Mouse (Mus musculus) heart, embryonic 14.5 days (tissue): ENCODE data around the gene Ccer2. TPM values are rescaled to one million over a fixed set of nuclear protein-coding genes. Genes with fewer than 3 reads are reported as not detected.
A peak's percentile ranks its signal among the peaks of the same experiment; 100 is the strongest.

Experiments
- ATAC-seq: fragments of 200-750 bp; cut with Nextera tagmentation; 2 replicates; pipeline ENCODE4 v1.8.0; 2017; ENCODE audit warnings: low read depth, moderate TSS enrichment; ENCODE audit not compliant: insufficient number of reproducible peaks, insufficient read depth, low FRiP score
- H3K27ac ChIP-seq, 2 experiments: fragments of 200-500 bp in 1 of 2; fragments of 300-500 bp in 1 of 2; sonication (generic) in 1 of 2; replicated peaks in 1 of 2; 2 replicates each; pipeline ENCODE4 v1.5.1; 2012 to 2014; ENCODE audit warnings: low read depth in 2 of 2, low read length in 2 of 2, control low read depth in 1 of 2, mild to moderate bottlenecking in 1 of 2, mixed read lengths in 1 of 2; ENCODE audit not compliant: control insufficient read depth in 1 of 2, insufficient read depth in 1 of 2
- H3K27me3 ChIP-seq: fragments of 300-500 bp; sonication (generic); 2 replicates; pipeline ENCODE4 v1.6.1; 2014; ENCODE audit warnings: mild to moderate bottlenecking, low read length, control low read depth; ENCODE audit not compliant: control insufficient read depth, insufficient read depth
- H3K36me3 ChIP-seq: fragments of 300-500 bp; sonication (generic); 2 replicates; pipeline ENCODE4 v1.6.1; 2014; ENCODE audit warnings: mild to moderate bottlenecking, control low read depth, low read length, mixed read lengths; ENCODE audit not compliant: control insufficient read depth, insufficient read depth
- H3K4me1 ChIP-seq, 2 experiments: fragments of 200-500 bp in 1 of 2; fragments of 300-500 bp in 1 of 2; sonication (generic) in 1 of 2; 2 replicates each; pipeline ENCODE4 v1.6.1; 2012 to 2014; ENCODE audit warnings: low read length in 2 of 2, control low read depth in 1 of 2, mixed read lengths in 1 of 2; ENCODE audit not compliant: control insufficient read depth in 2 of 2, insufficient read depth in 2 of 2
- H3K4me2 ChIP-seq: fragments of 300-500 bp; sonication (generic); 2 replicates; pipeline ENCODE4 v1.6.1; 2014; ENCODE audit warnings: mild to moderate bottlenecking, low read length
- H3K4me3 ChIP-seq, 2 experiments: fragments of 200-500 bp in 1 of 2; fragments of 300-500 bp in 1 of 2; sonication (generic) in 1 of 2; 2 replicates each; pipeline ENCODE4 v1.5.1; 2012 to 2014; ENCODE audit warnings: low read length in 2 of 2, mild to moderate bottlenecking in 2 of 2, control low read depth in 1 of 2, low read depth in 1 of 2, moderate library complexity in 1 of 2; ENCODE audit not compliant: control insufficient read depth in 1 of 2, insufficient read depth in 1 of 2
- H3K9ac ChIP-seq: fragments of 300-500 bp; sonication (generic); 2 replicates; pipeline ENCODE4 v1.6.1; 2014; ENCODE audit warnings: mild to moderate bottlenecking, low read length
- H3K9me3 ChIP-seq: fragments of 300-500 bp; sonication (generic); 2 replicates; pipeline ENCODE4 v1.6.1; 2016; ENCODE audit warnings: low read length, control low read depth; ENCODE audit not compliant: control insufficient read depth
- WGBS: fragments of 180-500 bp; shearing (Covaris S2); extraction: QIAGEN DNeasy Blood & Tissue Kit; methylation state at CpG from one replicate; pipeline ENCODE4 v1.1.7; 2014; 5-methylcytosine and 5-hydroxymethylcytosine counted together
- polyA plus RNA-seq: library from polyadenylated mRNA; unstranded; fragments of >200 nt; fragmentation: Nextera tagmentation; extraction: Ambion mirVana; gene quantifications from 2 replicates; pipeline ENCODE4 v1.2.1, GENCODE M21; 2014

The Ccer2 gene
- polyA plus RNA-seq, 1 experiment from 2014 or later, result not detected

DNA sequence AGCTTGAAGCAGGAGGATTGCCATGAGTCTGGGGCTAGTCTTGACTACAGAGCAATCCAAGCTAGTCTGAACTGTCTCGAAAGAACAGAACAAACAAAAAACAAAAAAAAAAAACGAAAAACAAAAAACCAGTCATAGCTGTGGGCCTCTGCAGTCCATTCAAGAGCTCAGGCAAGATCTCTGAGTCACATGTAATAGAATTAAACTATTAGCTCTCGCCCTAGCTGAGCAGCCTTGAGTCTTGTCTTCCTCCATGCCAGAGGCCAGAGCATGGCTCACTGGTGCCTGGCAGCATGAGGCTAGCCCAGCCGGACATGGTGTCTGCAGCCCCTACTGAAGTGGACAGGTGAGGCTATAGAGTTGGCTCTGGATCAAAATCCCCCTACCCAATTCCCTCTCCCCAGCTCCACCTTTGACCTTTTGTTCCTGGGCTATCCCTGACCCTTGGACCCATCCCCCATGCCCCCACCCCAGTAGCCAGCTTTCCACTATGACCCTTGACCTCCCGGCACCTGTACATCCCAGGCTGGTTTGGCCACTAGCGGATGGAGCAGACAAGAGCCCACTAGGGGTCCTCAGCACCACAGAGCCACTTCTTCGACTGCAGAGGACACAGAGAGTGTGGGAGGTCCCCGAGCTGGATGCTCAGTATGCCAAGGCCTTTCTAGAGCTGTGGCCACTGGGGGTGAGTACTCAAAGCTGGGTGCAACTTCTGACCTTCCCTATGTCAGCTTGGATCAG lies 34.3 kb downstream of the Ccer2 start:
- Histone ChIP-seq H3K9ac (no peak overlapping the region), H3K4me3 (no peak overlapping the region), H3K36me3 (peaks cover 16% of the 10 kb centered on the region), H3K27me3 (no peaks in the 10 kb centered on the region), H3K27ac (no peak overlapping the region), H3K4me1 (no peaks in the 10 kb centered on the region), H3K9me3 (no peaks in the 10 kb centered on the region), H3K4me2 (no peak overlapping the region)
- WGBS, result 55% methylated on average over 8 of the region's 8 CpGs
- ATAC-seq, result no peak

DNA sequence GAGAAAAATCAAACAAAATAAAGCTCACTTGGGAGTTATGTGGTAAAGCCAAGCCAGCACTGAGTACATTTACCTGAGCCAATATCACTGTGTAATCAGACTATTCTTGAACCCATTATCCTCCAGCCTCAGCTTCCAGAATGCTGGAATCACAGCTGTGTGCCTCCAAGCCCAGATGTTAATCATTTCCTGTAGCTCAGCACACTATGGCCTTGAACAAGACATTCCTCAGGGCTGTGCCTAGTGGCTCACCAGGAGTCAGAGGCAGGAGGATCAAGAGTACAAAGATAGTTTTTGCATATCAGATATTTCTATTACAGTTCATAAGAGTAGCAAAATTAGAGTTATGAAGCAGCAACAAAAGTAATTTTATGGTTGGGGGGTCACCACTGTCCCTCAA lies 35.7 kb downstream of the Ccer2 start:
- Histone ChIP-seq H3K4me3 (no peak overlapping the region), H3K9me3 (no peaks in the 10 kb centered on the region), H3K27me3 (no peaks in the 10 kb centered on the region), H3K4me2 (no peak overlapping the region), H3K9ac (no peak overlapping the region), H3K27ac (no peak overlapping the region), H3K36me3 (0 out of 2 replicates have a peak, but pooled peaks cover 6% of the 10 kb centered on the region), H3K4me1 (peaks cover 0 to 7% of the 10 kb centered on the region in 2 experiments; a peak in 3 of 4 replicates)
- no peak for ATAC-seq

DNA sequence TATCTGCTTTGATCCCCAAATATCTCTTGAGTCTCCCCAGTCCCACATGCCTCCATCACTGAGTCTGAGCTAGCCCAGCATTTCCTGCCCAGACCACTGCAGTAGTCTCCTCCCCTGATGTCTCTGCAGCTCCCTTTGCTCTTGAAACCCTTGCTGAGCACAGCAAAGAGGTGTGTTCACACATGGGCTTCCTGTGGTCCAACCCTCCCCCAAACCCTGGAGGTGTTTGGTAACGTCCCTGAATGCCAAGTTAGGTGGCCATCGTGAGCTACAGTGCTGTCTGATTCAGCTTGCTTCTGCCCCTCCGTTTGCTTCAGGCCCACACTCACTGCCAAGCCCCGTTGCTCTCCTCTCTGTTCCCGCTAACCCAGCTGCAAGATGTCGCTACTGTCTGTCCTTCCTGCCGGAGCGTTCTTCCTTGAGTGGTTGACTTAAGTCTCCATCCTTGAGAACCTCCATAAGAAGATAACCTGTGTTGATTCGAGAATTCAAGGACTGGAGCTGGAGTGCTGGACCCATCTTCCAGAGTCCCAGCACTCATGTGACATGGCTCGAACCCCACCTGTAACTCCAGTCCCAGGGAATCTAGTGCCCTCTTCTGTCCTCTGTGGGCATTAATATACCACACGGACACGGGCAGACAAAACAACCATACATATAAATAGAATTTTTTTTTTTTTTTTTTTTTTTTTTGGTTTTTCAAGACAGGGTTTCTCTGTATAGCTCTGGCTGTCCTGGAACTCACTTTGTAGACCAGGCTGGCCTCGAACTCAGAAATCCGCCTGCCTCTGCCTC lies 36.6 kb downstream of the Ccer2 start:
- Histone ChIP-seq H3K4me1 (peaks cover 3 to 9% of the 10 kb centered on the region in 2 experiments; a peak in 3 of 4 replicates), H3K9ac (no peak overlapping the region), H3K27ac (no peak overlapping the region), H3K4me3 (no peak overlapping the region), H3K27me3 (no peaks in the 10 kb centered on the region), H3K4me2 (no peak overlapping the region), H3K36me3 (0 out of 2 replicates have a peak, but pooled peaks cover 6% of the 10 kb centered on the region), H3K9me3 (no peaks in the 10 kb centered on the region)
- ATAC-seq, result no peak
- WGBS, result 61% methylated on average over 12 of the region's 14 CpGs

DNA sequence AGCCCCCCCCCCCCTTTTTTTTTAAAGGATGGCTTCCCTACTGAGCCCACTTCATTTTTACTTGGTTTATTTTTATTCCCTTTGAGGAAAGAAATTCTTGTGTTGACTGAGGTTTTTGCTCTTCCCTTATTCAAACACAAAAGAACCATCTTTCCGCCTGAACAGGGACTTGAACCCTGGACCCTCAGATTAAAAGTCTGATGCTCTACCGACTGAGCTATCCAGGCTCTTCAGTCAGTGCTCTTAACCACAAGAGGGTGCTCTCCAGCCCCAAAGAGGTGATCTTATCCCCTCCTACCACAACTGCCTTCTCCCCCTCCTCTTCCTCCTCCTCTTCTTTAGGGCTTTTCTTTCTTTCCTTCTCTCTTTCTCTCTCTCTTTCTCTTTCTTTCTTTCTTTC lies 37.9 kb downstream of the Ccer2 start:
- no peak overlapping the region for H3K4me2 ChIP-seq
- no peak overlapping the region for H3K9ac ChIP-seq
- WGBS, result 26% methylated on average over 2 of the region's 2 CpGs
- H3K27ac ChIP-seq, result no peak overlapping the region
- H3K4me3 ChIP-seq, result no peak overlapping the region
- no peaks in the 10 kb centered on the region for H3K9me3 ChIP-seq
- H3K36me3 ChIP-seq, result no peaks in the 10 kb centered on the region
- ATAC-seq, result no peak
- peaks cover 3 to 9% of the 10 kb centered on the region in 2 experiments; a peak in 3 of 4 replicates for H3K4me1 ChIP-seq
- no peaks in the 10 kb centered on the region for H3K27me3 ChIP-seq

DNA sequence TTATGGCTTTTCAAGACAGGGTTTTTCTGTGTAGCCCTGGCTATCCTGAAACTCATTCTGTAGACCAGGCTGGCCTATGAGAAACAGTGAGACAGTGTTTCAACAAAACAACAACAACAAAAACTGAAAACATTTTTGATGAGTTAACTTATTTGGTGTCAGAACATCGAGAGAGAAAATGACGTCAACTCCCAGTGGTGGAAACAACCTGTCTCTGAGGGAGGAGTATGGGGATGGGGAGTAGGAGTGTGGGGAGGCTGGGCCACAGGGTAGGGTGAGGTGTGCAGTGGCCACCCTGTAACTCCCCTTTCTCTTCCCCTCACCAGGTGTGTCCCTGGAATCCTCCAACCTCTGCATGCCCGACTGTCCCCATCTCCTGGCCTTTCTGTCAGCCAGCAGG lies 38.5 kb downstream of the Ccer2 start:
- no peak for ATAC-seq
- Histone ChIP-seq H3K9ac (no peak overlapping the region), H3K4me2 (no peak overlapping the region), H3K9me3 (no peaks in the 10 kb centered on the region), H3K4me1 (peaks cover 3 to 9% of the 10 kb centered on the region in 2 experiments; a peak in 3 of 4 replicates), H3K4me3 (no peak overlapping the region), H3K36me3 (no peaks in the 10 kb centered on the region), H3K27ac (no peak overlapping the region), H3K27me3 (no peaks in the 10 kb centered on the region)
- WGBS, result 80% methylated on average over 3 of the region's 3 CpGs

DNA sequence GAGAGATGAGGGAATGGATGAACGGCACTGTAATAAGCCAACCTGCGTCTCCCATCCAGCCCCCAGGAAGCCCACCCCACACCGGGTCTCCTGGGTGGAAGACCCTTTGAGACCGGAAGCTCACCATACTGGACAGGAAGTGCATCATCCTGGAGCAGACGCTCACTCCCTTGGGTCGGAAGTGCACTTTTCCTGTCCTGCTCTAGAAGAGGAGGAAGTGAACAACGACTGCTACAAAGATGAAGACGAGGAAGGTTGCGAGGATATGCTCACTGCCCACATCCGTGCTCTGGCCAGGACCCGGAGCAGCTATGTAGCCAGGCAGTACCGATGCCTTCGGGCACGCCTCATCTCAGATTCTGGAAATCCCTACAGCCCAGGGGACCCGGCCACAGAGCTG lies 39.9 kb downstream of the Ccer2 start:
- 0 out of 2 replicates have a peak overlapping the region, but pooled peaks have one; percentile 64 for H3K9ac ChIP-seq
- peak overlapping the region; percentile 25 to 51; a peak in 2 of 4 replicates for H3K27ac ChIP-seq
- no peaks in the 10 kb centered on the region for H3K27me3 ChIP-seq
- peaks cover 3 to 9% of the 10 kb centered on the region in 2 experiments; a peak in 3 of 4 replicates for H3K4me1 ChIP-seq
- WGBS, result 57% methylated on average over 15 of the region's 15 CpGs
- ATAC-seq, result no peak
- peak overlapping the region; percentile 55 for H3K4me2 ChIP-seq
- H3K36me3 ChIP-seq, result no peaks in the 10 kb centered on the region
- H3K9me3 ChIP-seq, result no peaks in the 10 kb centered on the region
- peak overlapping the region in 1 of 2 experiments; percentile 13; a peak in 1 of 4 replicates for H3K4me3 ChIP-seq

DNA sequence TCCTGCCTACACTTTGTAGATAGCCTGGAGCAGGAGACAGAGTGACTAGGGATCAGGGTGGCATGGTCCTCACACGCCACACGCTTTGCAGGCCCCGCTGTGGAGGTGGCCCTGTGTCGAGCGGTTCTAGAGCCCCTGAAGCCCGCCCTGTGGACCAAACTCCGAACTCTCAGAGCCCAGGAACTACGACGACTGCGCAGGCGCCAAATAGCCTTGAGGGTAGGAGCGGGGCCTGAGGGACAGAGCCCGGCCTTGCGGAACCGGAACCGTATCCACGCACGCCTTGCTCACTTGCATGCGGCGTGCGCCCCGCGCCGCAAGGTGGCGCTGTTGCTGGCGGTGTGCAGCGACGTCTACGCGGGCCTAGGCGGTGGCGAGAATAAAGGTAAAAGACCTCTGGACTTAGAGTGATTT lies 40.6 kb downstream of the Ccer2 start:
- Histone ChIP-seq H3K4me3 (peak overlapping the region; percentile 13 to 22; a peak in 3 of 4 replicates), H3K9ac (peak overlapping the region; percentile 64), H3K4me2 (peak overlapping the region; percentile 55), H3K9me3 (no peaks in the 10 kb centered on the region), H3K36me3 (no peaks in the 10 kb centered on the region), H3K27me3 (no peaks in the 10 kb centered on the region), H3K27ac (peak overlapping the region; percentile 12 to 51; a peak in 3 of 4 replicates), H3K4me1 (peaks cover 6 to 11% of the 10 kb centered on the region in 2 experiments; a peak in 3 of 4 replicates)
- WGBS, result 14% methylated on average over 32 of the region's 32 CpGs
- ATAC-seq, result peak; percentile 59
